Mouse (Mus musculus) limb, embryonic 13.5 days (tissue): ENCODE measurements around the gene Rassf2. TPM values are rescaled to one million over a fixed set of nuclear protein-coding genes. Genes with fewer than 3 reads are reported as not detected.

Source experiments
- ATAC-seq: fragments of 200-750 bp; cut with Nextera tagmentation; 2 replicates; pipeline ENCODE4 v1.8.0; 2017; ENCODE audit warnings: low read depth, moderate number of reproducible peaks, moderate TSS enrichment; ENCODE audit not compliant: low FRiP score
- H3K27ac ChIP-seq: fragments of 300-500 bp; sonication (generic); 2 replicates; pipeline ENCODE4 v1.5.1; 2015; ENCODE audit warnings: inconsistent platforms, mild to moderate bottlenecking, moderate library complexity
- H3K27me3 ChIP-seq: fragments of 300-500 bp; sonication (generic); 2 replicates; pipeline ENCODE4 v1.6.1; 2015; ENCODE audit warnings: mild to moderate bottlenecking, inconsistent platforms
- H3K36me3 ChIP-seq: fragments of 300-500 bp; sonication (generic); 2 replicates; pipeline ENCODE4 v1.6.1; 2015; ENCODE audit warnings: inconsistent platforms, mild to moderate bottlenecking, moderate library complexity
- H3K4me1 ChIP-seq: fragments of 300-500 bp; sonication (generic); 2 replicates; pipeline ENCODE4 v1.6.1; 2015; ENCODE audit warnings: inconsistent platforms
- H3K4me2 ChIP-seq: fragments of 300-500 bp; sonication (generic); replicated peaks from 2 replicates; pipeline ENCODE4 v1.6.1; 2015; ENCODE audit warnings: inconsistent platforms, mild to moderate bottlenecking, moderate library complexity
- H3K4me3 ChIP-seq: fragments of 300-500 bp; sonication (generic); 2 replicates; pipeline ENCODE4 v1.5.1; 2015; ENCODE audit warnings: moderate library complexity, mild to moderate bottlenecking, inconsistent platforms
- H3K9ac ChIP-seq: fragments of 300-500 bp; sonication (generic); 2 replicates; pipeline ENCODE4 v1.6.1; 2015; ENCODE audit warnings: mild to moderate bottlenecking, inconsistent platforms
- H3K9me3 ChIP-seq: fragments of 300-500 bp; sonication (generic); 2 replicates; pipeline ENCODE4 v1.6.1; 2016; ENCODE audit warnings: inconsistent platforms
- WGBS: fragments of 180-500 bp; shearing (Covaris S2); methylation state at CpG from one replicate; pipeline ENCODE4 v1.1.7; 2015; 5-methylcytosine and 5-hydroxymethylcytosine counted together
- polyA plus RNA-seq: library from polyadenylated mRNA; unstranded; fragments of >200 nt; fragmentation: Nextera tagmentation; extraction: Ambion mirVana; gene quantifications from 2 replicates; pipeline ENCODE4 v1.2.1, GENCODE M21; 2015

Gene Rassf2
- polyA plus RNA-seq, 1 experiment from 2014 or later = 9.5 TPM

DNA sequence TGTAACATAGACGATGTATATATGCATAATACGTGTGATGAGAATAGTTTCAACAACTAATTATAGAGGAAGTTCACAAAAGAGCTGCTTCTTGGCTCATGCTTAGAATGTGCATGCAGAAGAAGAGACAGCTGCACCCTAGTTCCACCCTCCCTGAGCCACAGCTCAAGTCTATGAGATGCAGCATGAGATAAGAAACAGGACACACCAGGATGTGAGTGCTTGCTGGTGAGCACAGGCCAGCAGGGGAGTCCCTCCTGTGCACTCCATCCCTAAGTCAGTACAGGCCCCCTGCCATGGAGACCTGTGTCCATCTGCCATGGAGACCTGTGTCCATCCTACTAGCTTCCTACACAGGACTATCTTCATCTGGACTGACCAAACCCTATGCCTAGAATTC is 59.5 kb downstream of the Rassf2 start:
- 88% methylated on average over 2 of the region's 2 CpGs for WGBS
- Histone ChIP-seq H3K27ac (no peak overlapping the region), H3K4me1 (no peaks in the 10 kb centered on the region), H3K4me3 (no peak overlapping the region), H3K4me2 (no peak overlapping the region), H3K9me3 (no peaks in the 10 kb centered on the region), H3K9ac (no peak overlapping the region), H3K36me3 (no peaks in the 10 kb centered on the region), H3K27me3 (no peaks in the 10 kb centered on the region)
- no peak for ATAC-seq

DNA sequence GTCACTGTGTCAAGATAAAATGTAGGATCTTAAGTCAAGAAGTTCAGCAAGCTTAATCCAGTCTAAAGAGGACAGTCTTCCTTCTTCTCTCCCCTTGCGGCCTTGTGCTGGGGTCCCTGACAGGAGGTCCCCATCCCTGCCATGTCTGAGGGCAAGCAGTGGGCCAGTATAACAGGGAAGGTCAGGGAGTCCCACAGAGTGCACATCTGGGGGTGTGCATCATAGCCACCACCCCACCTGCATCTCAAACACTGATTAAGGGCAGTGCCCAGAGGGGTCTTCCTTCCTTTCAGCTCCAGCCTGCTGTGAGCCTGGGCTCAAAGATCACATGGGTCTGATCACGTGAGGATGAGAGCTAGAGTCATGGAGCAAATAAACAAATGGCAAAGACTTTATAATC is 68.4 kb downstream of the Rassf2 start:
- no peak for ATAC-seq
- Histone ChIP-seq H3K9me3 (no peaks in the 10 kb centered on the region), H3K9ac (no peak overlapping the region), H3K36me3 (no peaks in the 10 kb centered on the region), H3K27ac (no peak overlapping the region), H3K4me2 (no peak overlapping the region), H3K4me3 (no peak overlapping the region), H3K4me1 (no peaks in the 10 kb centered on the region), H3K27me3 (no peaks in the 10 kb centered on the region)
- 75% methylated on average over 2 of the region's 2 CpGs for WGBS

DNA sequence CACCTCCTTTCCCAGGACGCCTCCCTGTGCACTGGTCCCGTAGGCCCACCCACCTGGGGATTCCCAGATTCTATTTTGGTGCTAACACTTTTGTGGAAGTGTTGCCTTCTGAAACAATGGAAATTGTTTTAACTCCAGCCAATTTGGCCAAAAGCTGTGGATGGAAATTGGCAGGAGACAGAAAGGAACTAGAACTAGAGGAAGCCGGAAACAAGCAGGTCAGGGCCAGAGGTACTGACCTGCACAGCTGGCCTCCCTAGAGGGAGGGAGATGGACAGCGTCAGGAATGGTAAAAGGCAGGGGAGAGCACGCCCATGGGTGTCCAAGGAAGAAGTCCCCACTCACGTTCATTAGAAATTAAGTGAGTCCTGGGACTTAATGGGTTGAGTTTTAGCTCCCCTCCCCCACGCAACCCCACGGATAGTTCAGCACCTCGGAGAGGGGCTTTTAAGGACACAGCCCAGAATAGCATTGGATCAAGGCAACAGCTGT is 72.3 kb downstream of the Rassf2 start:
- Histone ChIP-seq H3K27ac (no peak overlapping the region), H3K4me1 (peaks cover 11% of the 10 kb centered on the region), H3K27me3 (peaks cover 30% of the 10 kb centered on the region), H3K4me3 (no peak overlapping the region), H3K9ac (no peak overlapping the region), H3K9me3 (no peaks in the 10 kb centered on the region), H3K4me2 (no peak overlapping the region), H3K36me3 (no peaks in the 10 kb centered on the region)
- ATAC-seq = no peak
- 53% methylated on average over 9 of the region's 9 CpGs for WGBS

GRCm38 (mm10) chr2:131956336-131957256 is 73.5 kb downstream of the Rassf2 start:
- H3K9me3 ChIP-seq = no peaks in the 10 kb centered on the region
- H3K9ac ChIP-seq = no peak overlapping the region
- H3K4me3 ChIP-seq = no peak overlapping the region
- no peak for ATAC-seq
- H3K4me2 ChIP-seq = no peak overlapping the region
- 83% methylated on average over 7 of the region's 7 CpGs for WGBS
- no peak overlapping the region for H3K27ac ChIP-seq
- H3K36me3 ChIP-seq = no peaks in the 10 kb centered on the region
- H3K4me1 ChIP-seq = peaks cover 16% of the 10 kb centered on the region
- H3K27me3 ChIP-seq = peaks cover 42% of the 10 kb centered on the region

DNA sequence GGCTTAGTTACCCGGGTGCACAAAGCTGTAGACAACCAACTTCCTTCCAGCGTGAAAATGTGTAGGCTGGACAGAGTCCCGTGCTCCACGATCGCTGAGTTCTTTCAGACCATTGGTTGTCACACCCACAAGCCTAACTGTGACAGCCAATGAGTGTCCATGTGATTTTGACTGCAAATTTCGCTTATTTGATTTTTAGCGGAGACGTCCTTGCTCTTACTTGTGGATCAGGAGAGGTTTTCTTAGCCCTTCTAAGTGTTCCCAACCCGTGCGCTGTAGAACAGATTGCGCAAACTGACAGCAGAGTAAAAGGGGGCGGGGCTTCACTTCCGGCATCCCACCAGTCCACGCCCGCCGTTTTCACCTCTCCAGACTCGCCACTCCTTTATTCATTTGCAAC is 74.8 kb downstream of the Rassf2 start:
- Histone ChIP-seq H3K4me3 (peak overlapping the region; percentile 34), H3K4me2 (peak overlapping the region; percentile 61), H3K36me3 (no peaks in the 10 kb centered on the region), H3K9me3 (no peaks in the 10 kb centered on the region), H3K9ac (no peak overlapping the region), H3K4me1 (peaks cover 16% of the 10 kb centered on the region), H3K27me3 (peaks cover 52% of the 10 kb centered on the region), H3K27ac (no peak overlapping the region)
- no peak; the same call in 1 of the 2 replicates for ATAC-seq
- WGBS = 5% methylated on average over 17 of the region's 17 CpGs

GRCm38 (mm10) chr2:131954835-131955234 is 75.2 kb downstream of the Rassf2 start:
- WGBS = 54% methylated on average over 9 of the region's 9 CpGs
- Histone ChIP-seq H3K27ac (no peak overlapping the region), H3K27me3 (peaks cover 52% of the 10 kb centered on the region), H3K4me3 (peak overlapping the region; percentile 34), H3K36me3 (no peaks in the 10 kb centered on the region), H3K9me3 (no peaks in the 10 kb centered on the region), H3K4me2 (peak overlapping the region; percentile 61), H3K9ac (no peak overlapping the region), H3K4me1 (peaks cover 16% of the 10 kb centered on the region)
- no peak; the same call in 1 of the 2 replicates for ATAC-seq

DNA sequence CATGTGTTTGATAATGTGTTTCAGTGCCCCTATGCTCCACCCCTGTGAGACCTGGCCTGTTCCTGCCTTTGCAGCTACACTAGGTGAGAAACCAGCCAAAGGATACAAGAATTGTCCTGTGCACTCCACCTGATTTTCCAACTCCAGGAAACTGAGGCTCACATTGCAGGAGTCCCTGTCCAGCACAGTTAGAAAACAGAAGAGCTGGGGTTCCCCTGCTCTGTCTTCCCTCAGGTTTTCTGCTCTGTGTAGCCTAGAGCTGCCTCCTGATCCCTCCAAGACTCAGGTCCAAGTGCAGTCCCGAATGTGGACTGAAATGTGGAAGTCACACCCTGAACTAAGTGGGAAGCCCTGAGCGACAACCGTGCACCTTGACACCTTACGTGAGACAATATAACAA is 76.3 kb downstream of the Rassf2 start:
- no peaks in the 10 kb centered on the region for H3K9me3 ChIP-seq
- peaks cover 16% of the 10 kb centered on the region for H3K4me1 ChIP-seq
- no peak for ATAC-seq
- peaks cover 52% of the 10 kb centered on the region for H3K27me3 ChIP-seq
- 85% methylated on average over 4 of the region's 4 CpGs for WGBS
- no peak overlapping the region for H3K27ac ChIP-seq
- H3K4me3 ChIP-seq = peak overlapping the region; percentile 27; the same call in 1 of the 2 replicates
- H3K36me3 ChIP-seq = no peaks in the 10 kb centered on the region
- H3K4me2 ChIP-seq = peak overlapping the region; percentile 56
- no peak overlapping the region for H3K9ac ChIP-seq

- 12% methylated on average over 29 of the region's 29 CpGs for WGBS
- no peaks in the 10 kb centered on the region for H3K9me3 ChIP-seq
- H3K36me3 ChIP-seq = no peaks in the 10 kb centered on the region
- ATAC-seq = no peak
- peaks cover 52% of the 10 kb centered on the region for H3K27me3 ChIP-seq
- no peak overlapping the region for H3K27ac ChIP-seq
- H3K9ac ChIP-seq = peak overlapping the region; percentile 31
- H3K4me3 ChIP-seq = peak overlapping the region; percentile 27
- peaks cover 16% of the 10 kb centered on the region for H3K4me1 ChIP-seq
- H3K4me2 ChIP-seq = peak overlapping the region; percentile 56
Observed at GRCm38 (mm10) chr2:131952961-131953538, 77.0 kb downstream of the Rassf2 start.

DNA sequence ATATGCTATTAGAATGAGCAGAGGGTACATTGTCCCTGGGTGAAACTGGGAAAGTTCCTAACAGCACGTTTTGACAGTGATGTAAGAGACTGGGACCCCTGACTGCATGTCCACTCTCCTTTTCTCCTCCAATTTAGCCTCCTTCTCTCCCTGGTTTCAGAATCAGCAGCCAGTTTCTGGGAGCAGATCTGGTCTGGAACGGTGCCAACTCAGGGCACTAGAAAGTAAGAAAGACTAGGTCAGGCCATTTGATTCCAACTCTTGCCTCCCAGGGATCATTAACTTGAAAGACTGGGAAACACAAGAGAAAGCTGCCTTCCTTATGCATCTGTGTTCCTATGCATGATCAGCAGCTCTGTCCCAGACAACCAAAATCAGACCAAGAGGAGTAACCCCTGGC is 77.6 kb downstream of the Rassf2 start:
- H3K4me2 ChIP-seq = no peak overlapping the region
- H3K27me3 ChIP-seq = peaks cover 52% of the 10 kb centered on the region
- no peak overlapping the region for H3K9ac ChIP-seq
- H3K9me3 ChIP-seq = no peaks in the 10 kb centered on the region
- 47% methylated on average over 2 of the region's 2 CpGs for WGBS
- peaks cover 16% of the 10 kb centered on the region for H3K4me1 ChIP-seq
- H3K27ac ChIP-seq = no peak overlapping the region
- H3K36me3 ChIP-seq = no peaks in the 10 kb centered on the region
- ATAC-seq = no peak
- H3K4me3 ChIP-seq = no peak overlapping the region

DNA sequence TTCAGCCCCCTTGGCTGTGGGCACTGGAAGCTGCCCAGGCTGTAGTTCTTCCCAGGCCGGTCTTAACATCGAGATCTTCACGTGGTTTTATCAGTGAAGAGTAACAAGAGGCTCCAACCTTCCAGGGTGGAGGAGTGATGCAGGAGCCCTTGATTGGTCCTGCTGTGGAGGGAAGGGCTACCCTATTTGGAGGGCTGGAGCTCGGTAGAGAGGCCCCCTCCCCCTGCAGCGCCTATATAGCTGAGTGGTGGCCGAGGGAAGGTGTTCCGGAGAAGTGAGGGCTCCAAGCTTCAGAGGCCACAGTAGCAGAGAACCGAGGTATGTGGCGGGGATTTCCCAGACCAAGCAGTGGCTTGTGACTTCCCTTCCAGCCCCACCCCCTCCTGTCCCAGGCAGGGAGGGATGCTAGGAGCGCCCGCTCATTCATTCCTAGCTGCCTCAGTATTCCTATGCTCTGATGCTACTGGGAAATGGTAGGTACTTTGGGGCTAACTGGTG is 79.4 kb downstream of the Rassf2 start, which contains the start of gene Prnd:
Gene Prnd, plus strand, starts transcription at position 264 of the 498 bp plus-strand sequence.
- peaks cover 16% of the 10 kb centered on the region for H3K4me1 ChIP-seq
- H3K4me3 ChIP-seq = 0 out of 2 replicates have a peak within 1 kb of the TSS, but pooled peaks have one; percentile 2

GRCm38 (mm10) chr2:131949767-131950597 is 80.1 kb downstream of the Rassf2 start:
- Histone ChIP-seq H3K4me3 (no peak overlapping the region), H3K4me1 (peaks cover 13% of the 10 kb centered on the region), H3K9me3 (no peaks in the 10 kb centered on the region), H3K27ac (no peak overlapping the region), H3K4me2 (no peak overlapping the region), H3K36me3 (no peaks in the 10 kb centered on the region), H3K9ac (no peak overlapping the region), H3K27me3 (peaks cover 43% of the 10 kb centered on the region)
- WGBS = 43% methylated on average over 9 of the region's 9 CpGs
- peak; percentile 28; the same call in 1 of the 2 replicates for ATAC-seq

More for the DNA sequence above, 79.4 kb downstream of the Rassf2 start, which contains the start of gene Prnd:
- Histone ChIP-seq H3K9ac (no peak within 1 kb of the TSS), H3K36me3 (no peaks in the 10 kb centered on the region), H3K9me3 (no peaks in the 10 kb centered on the region), H3K27ac (no peak within 1 kb of the TSS), H3K27me3 (peaks cover 43% of the 10 kb centered on the region), H3K4me2 (0 out of 2 replicates have a peak within 1 kb of the TSS, but pooled peaks have one; percentile 12)
- 8% methylated on average over 11 of the region's 11 CpGs for WGBS
- ATAC-seq = no peak
